Mouse (Mus musculus) myocyte (in vitro differentiated cells): ENCODE results near the gene Cyren.
A peak's percentile ranks its signal among the peaks of the same experiment; 100 is the strongest.

Experiments
- E2F4 ChIP-seq: IDR thresholded peaks from one replicate; pipeline ENCODE4 v1.6.1; 2011; ENCODE audit warnings: mild to moderate bottlenecking, control low read depth, moderate library complexity; ENCODE audit not compliant: insufficient read depth
- MAX ChIP-seq: IDR thresholded peaks from one replicate; pipeline ENCODE4 v1.6.1; 2011; ENCODE audit warnings: low read depth, mild to moderate bottlenecking, control low read depth
- MYOD1 ChIP-seq, 3 experiments: IDR thresholded peaks; one replicate each; pipeline ENCODE4 v1.6.1; 2011; ENCODE audit warnings: control low read depth in 2 of 3, low read depth in 2 of 3, mild to moderate bottlenecking in 2 of 3, moderate library complexity in 1 of 3; ENCODE audit not compliant: insufficient read length in 2 of 3, control insufficient read depth in 1 of 3
- MYOG ChIP-seq, 3 experiments: IDR thresholded peaks; one replicate each; pipeline ENCODE4 v1.6.1; 2011; ENCODE audit warnings: control low read depth in 2 of 3, low read depth in 2 of 3, mild to moderate bottlenecking in 2 of 3; ENCODE audit not compliant: insufficient read length in 2 of 3, control insufficient read depth in 1 of 3, insufficient read depth in 1 of 3
- POLR2A ChIP-seq: IDR thresholded peaks from one replicate; pipeline ENCODE4 v1.6.1; 2011; ENCODE audit warnings: low read depth, mild to moderate bottlenecking, control low read depth, moderate library complexity; ENCODE audit not compliant: insufficient read length
- POLR2AphosphoS2 ChIP-seq: IDR thresholded peaks from one replicate; pipeline ENCODE4 v1.6.1; 2011; ENCODE audit warnings: low read depth, control low read depth; ENCODE audit not compliant: insufficient read length
- SRF ChIP-seq: IDR thresholded peaks from one replicate; pipeline ENCODE4 v1.6.1; 2011; ENCODE audit warnings: low read depth; ENCODE audit not compliant: control insufficient read depth, insufficient read length
- USF1 ChIP-seq: IDR thresholded peaks from one replicate; pipeline ENCODE4 v1.6.1; 2011; ENCODE audit warnings: low read depth, mild to moderate bottlenecking, control low read depth, moderate library complexity

DNA sequence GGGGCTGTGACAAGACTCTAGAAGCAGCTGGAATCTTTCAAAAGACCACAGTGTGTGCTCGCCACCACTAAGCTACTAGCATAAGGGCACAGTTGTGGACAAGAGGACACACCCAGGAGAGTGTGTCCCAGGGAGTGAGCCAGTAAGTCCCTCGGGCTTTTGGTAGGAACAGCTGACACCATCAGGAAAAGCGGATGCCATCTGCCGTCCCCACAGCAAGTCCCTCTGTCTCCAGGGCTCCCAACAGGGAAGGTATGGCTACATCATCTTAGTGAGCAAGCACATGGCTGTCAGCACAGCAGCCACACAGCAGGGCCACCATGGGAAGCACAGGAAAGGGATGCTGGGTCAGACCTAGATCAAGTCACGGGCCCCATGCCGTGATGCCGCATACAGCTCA is 17.7 kb upstream of the Cyren start:
- no peak for TF ChIP-seq USF1
- no peak for TF ChIP-seq MAX
- TF ChIP-seq E2F4, result no peak
- no peak for TF ChIP-seq POLR2A
- TF ChIP-seq MYOG (IDR thresholded peaks at IDR 0.05; ENCODE audit: control insufficient read depth in 1 of 3, insufficient read depth in 1 of 3, insufficient read length in 2 of 3, low read depth in 2 of 3), result peak; percentile 3 to 65 (median 41)
- TF ChIP-seq MYOD1 (IDR thresholded peaks at IDR 0.05; ENCODE audit: control insufficient read depth in 1 of 3, insufficient read length in 2 of 3, low read depth in 2 of 3), result peak in 2 of 3 experiments; percentile 5 to 49
- TF ChIP-seq SRF, result no peak
- no peak for TF ChIP-seq POLR2AphosphoS2
